Mouse (Mus musculus) neural tube, embryonic 10.5 days (tissue): ENCODE data around the gene Gfod2.

ENCODE experiments used
- DNase-seq: peaks from one replicate; pipeline ENCODE4 v3.0.0-alpha.2; 2017; ENCODE audit warnings: low spot score; ENCODE audit errors: extremely low spot score

Gene Gfod2

DNA sequence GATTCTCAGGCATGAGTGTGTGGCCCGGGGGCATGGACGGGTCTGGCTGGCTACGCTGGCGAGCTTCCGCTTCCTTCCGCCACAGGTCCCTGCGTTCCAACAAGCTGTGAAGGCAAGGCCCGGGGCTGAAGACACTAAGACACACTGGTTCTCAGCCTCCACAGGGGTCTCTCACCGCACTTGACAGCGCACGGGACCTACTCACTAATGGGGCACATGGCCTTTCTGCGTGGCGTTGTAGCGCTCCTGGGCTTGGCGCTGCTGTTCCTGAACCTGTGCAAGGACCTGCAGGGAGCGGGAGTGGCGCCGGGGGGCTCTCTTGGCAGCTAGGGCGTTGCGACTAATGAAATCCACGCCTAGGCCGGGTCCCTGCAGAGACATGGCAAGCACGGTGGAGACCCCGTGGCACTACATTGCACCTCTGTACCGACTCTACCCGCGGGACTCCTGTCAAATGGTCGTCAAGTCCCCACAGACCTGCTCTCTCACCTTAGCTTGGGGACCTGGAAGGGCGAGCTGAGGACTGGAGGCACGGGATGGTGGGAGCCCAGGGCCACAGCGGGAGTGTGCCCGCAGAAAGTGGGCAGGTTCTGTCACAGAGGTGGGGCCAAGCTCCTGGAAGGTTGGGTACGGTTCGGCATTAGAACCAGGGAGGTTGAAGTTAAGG is 54.2 kb downstream of the Gfod2 start:
- DNase-seq: no peak

- no peak for DNase-seq
These were observed 55.6 kb downstream of the Gfod2 start for GRCm38 (mm10) chr8:105702731-105703415.

DNA sequence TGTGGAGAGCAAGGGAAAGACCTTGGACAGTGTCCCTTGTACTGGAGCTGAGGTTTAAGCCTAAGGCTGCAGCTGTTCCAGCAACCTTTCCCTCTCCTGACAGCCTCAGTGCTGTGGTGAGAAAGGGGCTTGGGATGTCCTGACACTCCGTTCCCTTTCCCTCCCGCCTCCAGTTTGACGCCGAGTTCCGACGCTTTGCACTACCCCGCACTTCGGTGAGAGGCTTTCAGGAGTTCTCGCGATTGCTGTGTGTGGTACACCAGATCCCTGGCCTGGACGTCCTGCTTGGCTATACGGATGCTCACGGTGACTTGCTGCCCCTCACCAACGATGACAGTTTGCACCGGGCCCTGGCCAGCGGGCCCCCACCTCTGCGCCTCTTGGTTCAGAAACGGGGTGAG is 56.5 kb downstream of the Gfod2 start:
- DNase-seq: no peak

GRCm38 (mm10) chr8:105700966-105701824 is 57.3 kb downstream of the Gfod2 start, which contains the start of the genes Acd and Pard6a:
Gene Acd (minus strand): TSS chr8:105701102.
Gene Pard6a (plus strand): TSS chr8:105701148.
- DNase-seq: peak; percentile 98

DNA sequence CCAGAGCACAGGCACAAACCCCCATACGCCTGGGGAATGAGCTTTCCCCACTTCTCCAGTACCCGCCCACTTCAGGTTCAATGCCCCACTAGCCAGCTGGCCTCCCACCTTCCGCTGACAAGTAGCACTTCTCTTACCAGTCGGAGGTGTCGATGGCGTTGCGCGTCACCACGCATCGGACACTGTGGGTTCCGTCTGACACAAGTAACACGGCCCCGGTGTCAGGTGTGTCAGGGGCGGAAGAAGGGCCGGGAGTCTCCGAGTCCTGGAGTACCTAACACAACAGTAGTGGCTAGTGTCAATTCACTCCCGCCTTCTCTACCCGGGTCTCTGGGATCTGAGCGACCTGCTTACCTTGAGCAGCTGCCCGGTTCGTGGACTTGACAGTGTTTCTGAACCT is 57.9 kb downstream of the Gfod2 start:
- DNase-seq: no peak

DNA sequence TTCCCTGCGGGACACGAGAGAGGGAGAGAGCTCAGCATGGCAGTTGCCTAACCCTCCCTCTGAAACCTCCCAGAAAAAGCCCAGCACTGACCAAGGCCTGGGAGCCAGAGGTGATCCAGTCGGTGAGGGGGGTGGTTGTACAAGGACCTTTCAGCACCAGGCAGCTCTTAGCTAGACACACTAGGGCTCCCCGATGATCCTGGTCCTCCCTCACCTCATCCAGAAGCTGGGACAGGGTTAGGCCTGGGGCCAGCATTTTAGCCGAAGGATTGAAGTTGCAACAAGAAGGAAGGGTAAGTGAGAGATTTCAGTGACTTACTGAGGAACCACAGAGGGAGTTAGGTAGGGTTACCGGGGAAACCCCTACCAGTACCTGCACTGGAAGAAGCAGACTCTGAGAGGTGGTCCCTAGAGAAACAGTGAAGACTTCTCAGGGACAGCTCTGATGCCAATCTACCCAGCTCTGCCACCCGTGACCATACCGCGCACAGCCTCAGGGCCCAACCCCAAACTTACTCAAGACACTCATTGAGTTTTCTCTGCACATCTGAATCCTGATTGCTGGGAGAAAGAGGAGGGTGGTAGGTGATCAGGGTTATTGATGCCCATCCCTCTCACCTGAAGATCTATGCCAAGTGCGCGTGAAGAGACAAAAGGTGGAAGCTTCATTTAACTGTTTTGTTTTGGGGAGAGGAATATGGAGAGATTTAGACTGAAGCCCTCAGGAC is 58.8 kb downstream of the Gfod2 start:
- no peak for DNase-seq

GRCm38 (mm10) chr8:105698734-105699133 is 59.7 kb downstream of the Gfod2 start:
- DNase-seq: no peak

DNA sequence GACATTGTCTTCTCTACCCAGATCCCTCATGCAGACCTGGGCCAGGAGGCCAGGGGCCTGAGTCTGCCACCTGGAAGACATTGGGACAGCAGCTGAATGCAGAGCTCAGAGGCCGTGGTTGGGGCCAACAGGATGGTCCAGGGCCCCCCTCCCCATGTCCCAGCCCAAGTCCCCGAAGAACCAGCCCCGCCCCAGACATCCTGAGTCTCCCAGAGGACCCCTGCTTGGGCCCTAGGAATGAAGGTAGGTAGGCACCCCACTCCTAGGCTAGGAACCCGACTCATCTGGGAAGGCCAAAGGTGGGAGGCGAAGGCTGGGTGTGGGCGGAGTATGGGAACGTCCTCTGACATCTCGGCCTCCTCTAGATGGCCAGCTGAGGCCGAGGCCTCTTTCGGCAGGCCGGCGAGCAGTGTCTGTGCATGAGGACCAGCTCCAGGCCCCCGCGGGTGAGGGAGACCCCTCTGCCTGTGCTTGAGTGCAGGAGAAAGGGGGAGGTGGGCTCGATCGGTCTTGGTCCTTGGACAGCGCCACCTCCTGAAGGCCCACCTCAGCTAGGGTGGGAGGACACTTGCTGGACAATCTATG is 61.2 kb downstream of the Gfod2 start:
- no peak for DNase-seq

- DNase-seq: no peak
These were observed 63.2 kb downstream of the Gfod2 start for GRCm38 (mm10) chr8:105695080-105695780.

- DNase-seq: no peak
These were observed 64.2 kb downstream of the Gfod2 start for GRCm38 (mm10) chr8:105694051-105694799.

DNA sequence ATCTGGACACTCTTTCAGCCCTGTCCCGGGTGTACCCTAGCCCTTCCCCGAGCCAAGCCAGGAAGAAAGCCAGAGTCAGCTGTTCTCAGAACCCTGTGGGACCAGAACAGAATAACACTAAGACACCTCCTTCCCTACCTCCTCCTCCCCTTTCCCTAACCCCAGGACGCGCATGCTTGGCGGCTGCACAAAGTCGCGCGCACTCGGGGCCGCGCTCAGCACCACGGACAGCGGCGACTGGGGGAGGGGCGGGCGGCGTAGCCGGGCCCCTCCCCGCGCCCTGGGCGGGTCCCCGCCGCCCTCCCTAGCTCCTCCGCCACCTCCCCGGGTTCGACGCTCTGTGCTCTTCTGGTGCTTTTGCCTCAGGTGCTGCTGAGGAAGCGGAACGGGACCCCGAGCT is 64.8 kb downstream of the Gfod2 start:
- peak; percentile 78 for DNase-seq

DNA sequence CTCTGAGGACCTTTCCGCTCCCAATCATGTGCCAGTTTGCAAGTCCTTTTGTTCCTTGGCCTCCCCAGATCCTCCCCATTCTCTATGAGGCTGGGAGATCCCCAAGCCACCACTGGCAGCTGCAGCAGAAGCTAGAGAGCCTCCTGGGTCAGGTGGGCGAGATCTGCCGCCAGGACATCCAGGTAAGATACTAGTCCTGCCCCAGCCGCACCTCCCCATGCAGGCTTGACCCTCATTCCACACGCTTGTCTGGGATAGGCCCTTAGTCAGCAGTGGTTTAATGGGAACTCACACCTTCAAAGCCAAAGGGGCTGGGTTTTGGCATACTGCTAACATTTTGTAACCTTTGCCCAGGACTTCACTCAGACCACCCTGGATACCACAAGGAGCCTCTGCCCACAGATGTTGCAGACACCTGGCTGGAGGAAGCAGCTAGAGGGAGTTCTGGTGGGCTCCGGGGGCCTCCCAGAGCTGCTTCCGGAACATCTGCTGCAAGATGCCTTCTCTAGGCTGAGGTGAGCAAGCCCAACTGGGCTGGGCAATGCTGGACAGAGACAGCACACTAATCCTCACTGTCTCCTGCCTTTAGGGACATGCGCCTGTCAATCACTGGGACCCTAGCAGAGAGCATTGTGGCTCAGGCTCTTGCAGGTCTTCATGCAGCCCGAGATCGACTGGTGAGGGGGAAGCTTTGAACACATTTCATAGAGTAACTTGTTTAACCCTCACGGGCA is 65.8 kb downstream of the Gfod2 start:
- no peak for DNase-seq

GRCm38 (mm10) chr8:105690978-105691377 is 67.5 kb downstream of the Gfod2 start:
- DNase-seq: no peak

DNA sequence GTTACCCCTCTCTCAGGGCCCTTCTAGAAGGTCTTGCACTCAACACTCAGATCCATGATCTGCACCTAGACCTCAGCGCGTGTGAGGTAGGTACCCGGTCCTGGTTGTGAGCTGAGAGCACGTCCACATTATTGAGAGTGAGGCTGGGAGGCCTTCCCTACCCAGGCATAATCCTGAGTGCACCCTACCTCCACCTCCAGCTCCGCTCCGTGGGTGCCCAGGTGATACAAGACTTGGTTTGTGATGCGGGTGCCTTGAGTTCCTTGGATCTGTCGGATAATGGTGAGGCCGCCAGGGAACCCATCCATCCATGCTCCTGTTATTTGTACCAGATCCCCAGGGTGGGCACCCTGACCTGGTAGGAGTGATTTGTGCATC is 68.5 kb downstream of the Gfod2 start:
- DNase-seq: no peak

- DNase-seq: no peak
These were observed 69.0 kb downstream of the Gfod2 start for GRCm38 (mm10) chr8:105689256-105689982.

GRCm38 (mm10) chr8:105688242-105688752 is 70.2 kb downstream of the Gfod2 start:
- DNase-seq: no peak

GRCm38 (mm10) chr8:105687512-105687911 is 71.0 kb downstream of the Gfod2 start:
- DNase-seq: no peak

GRCm38 (mm10) chr8:105686551-105686950 is 71.9 kb downstream of the Gfod2 start:
- DNase-seq: no peak
